Mouse (Mus musculus): ENCODE measurements around the gene Sla2. TPM values are rescaled to one million over a fixed set of nuclear protein-coding genes. Genes with fewer than 3 reads are reported as not detected.
"Not testable (repeated sequence)": the region's sequence is repeated elsewhere in the genome, so short reads cannot be mapped to it uniquely, and the experiment has no call there.

Sla2 gene
- total and polyA plus RNA-seq, 3 experiments = 0.33 TPM; not detected in 2

- Histone ChIP-seq H3K27ac (no peak overlapping the region), H3K27me3 (ENCODE audit: control insufficient read depth, insufficient read depth, low read length) (no peaks in the 10 kb centered on the region), H3K79me2 (replicated peaks; ENCODE audit: control insufficient read depth, insufficient read depth, low read length) (no peaks in the 10 kb centered on the region), H3K36me3 (ENCODE audit: control insufficient read depth, insufficient read depth, low read length) (no peaks in the 10 kb centered on the region), H3K4me1 (ENCODE audit: control insufficient read depth, insufficient read depth, low read length) (no peaks in the 10 kb centered on the region; the same call in 1 of the 2 replicates), H3K9ac (ENCODE audit: low read depth, low read length) (no peak overlapping the region), H3K4me3 (no peak overlapping the region)
- no peak for TF ChIP-seq POLR2A (IDR thresholded peaks at IDR 0.05; ENCODE audit: insufficient read depth, low read depth, low read length)
- no peak for TF ChIP-seq CTCF (IDR thresholded peaks at IDR 0.05)
- TF ChIP-seq EP300 (IDR thresholded peaks at IDR 0.05; ENCODE audit: insufficient read depth, low read depth, low read length) = no peak
- 57% methylated on average over 2 of the region's 2 CpGs for WGBS
- DNase-seq = no peak
- intact Hi-C loops (cut with DNase I) = no loop called here
These were observed 32.8 kb upstream of the Sla2 start for GRCm38 (mm10) chr2:156919796-156920195.

- H3K27ac ChIP-seq; H3K4me1 ChIP-seq (ENCODE audit: control insufficient read depth, insufficient read depth, low read length); intact Hi-C loops (cut with DNase I); H3K36me3 ChIP-seq (ENCODE audit: control insufficient read depth, insufficient read depth, low read length); DNase-seq; H3K4me3 ChIP-seq; H3K27me3 ChIP-seq (ENCODE audit: control insufficient read depth, insufficient read depth, low read length); H3K79me2 ChIP-seq (replicated peaks; ENCODE audit: control insufficient read depth, insufficient read depth, low read length); H3K9ac ChIP-seq (ENCODE audit: low read depth, low read length): not testable (repeated sequence)
- WGBS = 86% methylated on average over 11 of the region's 11 CpGs
These were observed 32.2 kb upstream of the Sla2 start for GRCm38 (mm10) chr2:156919191-156919590.

- Histone ChIP-seq H3K4me3 (no peak overlapping the region), H3K79me2 (replicated peaks; ENCODE audit: control insufficient read depth, insufficient read depth, low read length) (no peaks in the 10 kb centered on the region), H3K9ac (ENCODE audit: low read depth, low read length) (no peak overlapping the region), H3K27ac (no peak overlapping the region), H3K27me3 (ENCODE audit: control insufficient read depth, insufficient read depth, low read length) (no peaks in the 10 kb centered on the region), H3K4me1 (ENCODE audit: control insufficient read depth, insufficient read depth, low read length) (no peaks in the 10 kb centered on the region), H3K36me3 (ENCODE audit: control insufficient read depth, insufficient read depth, low read length) (no peaks in the 10 kb centered on the region)
- WGBS = 45% methylated on average over 4 of the region's 4 CpGs
- intact Hi-C loops (cut with DNase I) = no loop called here
- TF ChIP-seq CTCF (IDR thresholded peaks at IDR 0.05) (no peak), POLR2A (IDR thresholded peaks at IDR 0.05; ENCODE audit: insufficient read depth, low read depth, low read length) (no peak), EP300 (IDR thresholded peaks at IDR 0.05; ENCODE audit: insufficient read depth, low read depth, low read length) (no peak)
- DNase-seq = no peak
These were observed 31.6 kb upstream of the Sla2 start for GRCm38 (mm10) chr2:156918562-156918961.

GRCm38 (mm10) chr2:156916419-156917125 lies 29.6 kb upstream of the Sla2 start:
- H3K4me3 ChIP-seq = no peak overlapping the region
- 81% methylated on average over 3 of the region's 3 CpGs for WGBS
- no peaks in the 10 kb centered on the region for H3K36me3 ChIP-seq (ENCODE audit: control insufficient read depth, insufficient read depth, low read length)
- H3K9ac ChIP-seq (ENCODE audit: low read depth, low read length) = no peak overlapping the region
- TF ChIP-seq CTCF (IDR thresholded peaks at IDR 0.05) (no peak), POLR2A (IDR thresholded peaks at IDR 0.05; ENCODE audit: insufficient read depth, low read depth, low read length) (no peak), EP300 (IDR thresholded peaks at IDR 0.05; ENCODE audit: insufficient read depth, low read depth, low read length) (no peak)
- H3K27ac ChIP-seq = no peak overlapping the region
- no peaks in the 10 kb centered on the region for H3K27me3 ChIP-seq (ENCODE audit: control insufficient read depth, insufficient read depth, low read length)
- H3K79me2 ChIP-seq (replicated peaks; ENCODE audit: control insufficient read depth, insufficient read depth, low read length) = no peaks in the 10 kb centered on the region
- no peak for DNase-seq
- no peaks in the 10 kb centered on the region for H3K4me1 ChIP-seq (ENCODE audit: control insufficient read depth, insufficient read depth, low read length)
- intact Hi-C loops (cut with DNase I) = no loop called here

- intact Hi-C loops (cut with DNase I) = loop anchor here (1.0 kb wide), 1 partner anchor 33 kb away; no protein-coding TSS in a partner anchor
- no peaks in the 10 kb centered on the region for H3K27me3 ChIP-seq (ENCODE audit: control insufficient read depth, insufficient read depth, low read length)
- no peaks in the 10 kb centered on the region for H3K4me1 ChIP-seq (ENCODE audit: control insufficient read depth, insufficient read depth, low read length)
- no peak overlapping the region for H3K4me3 ChIP-seq
- no peaks in the 10 kb centered on the region for H3K36me3 ChIP-seq (ENCODE audit: control insufficient read depth, insufficient read depth, low read length)
- no peak overlapping the region for H3K27ac ChIP-seq
- TF ChIP-seq POLR2A (IDR thresholded peaks at IDR 0.05; ENCODE audit: insufficient read depth, low read depth, low read length) = no peak
- no peak for TF ChIP-seq EP300 (IDR thresholded peaks at IDR 0.05; ENCODE audit: insufficient read depth, low read depth, low read length)
- no peak for TF ChIP-seq CTCF (IDR thresholded peaks at IDR 0.05)
- no peak for DNase-seq
- no peaks in the 10 kb centered on the region for H3K79me2 ChIP-seq (replicated peaks; ENCODE audit: control insufficient read depth, insufficient read depth, low read length)
- 47% methylated on average over 3 of the region's 3 CpGs for WGBS
- no peak overlapping the region for H3K9ac ChIP-seq (ENCODE audit: low read depth, low read length)
These were observed 28.6 kb upstream of the Sla2 start for GRCm38 (mm10) chr2:156915559-156915958.

GRCm38 (mm10) chr2:156913191-156913590 lies 26.2 kb upstream of the Sla2 start:
- TF ChIP-seq CTCF (IDR thresholded peaks at IDR 0.05) (no peak), POLR2A (IDR thresholded peaks at IDR 0.05; ENCODE audit: insufficient read depth, low read depth, low read length) (no peak), EP300 (IDR thresholded peaks at IDR 0.05; ENCODE audit: insufficient read depth, low read depth, low read length) (no peak)
- Histone ChIP-seq H3K9ac (ENCODE audit: low read depth, low read length) (no peak overlapping the region), H3K36me3 (ENCODE audit: control insufficient read depth, insufficient read depth, low read length) (no peaks in the 10 kb centered on the region), H3K27me3 (ENCODE audit: control insufficient read depth, insufficient read depth, low read length) (no peaks in the 10 kb centered on the region), H3K4me3 (no peak overlapping the region), H3K27ac (no peak overlapping the region), H3K79me2 (replicated peaks; ENCODE audit: control insufficient read depth, insufficient read depth, low read length) (no peaks in the 10 kb centered on the region), H3K4me1 (ENCODE audit: control insufficient read depth, insufficient read depth, low read length) (no peaks in the 10 kb centered on the region)
- intact Hi-C loops (cut with DNase I) = no loop called here
- 44% methylated on average over 5 of the region's 5 CpGs for WGBS
- no peak for DNase-seq

- not testable (repeated sequence) for H3K36me3 ChIP-seq (ENCODE audit: control insufficient read depth, insufficient read depth, low read length)
- intact Hi-C loops (cut with DNase I) = loop anchor here (1.0 to 5.0 kb wide), 3 partner anchors 91 to 189 kb away; no protein-coding TSS in a partner anchor
These were observed 18.9 kb upstream of the Sla2 start for GRCm38 (mm10) chr2:156905931-156906330.

More at GRCm38 (mm10) chr2:156905931-156906330, 18.9 kb upstream of the Sla2 start:
- H3K4me3 ChIP-seq; H3K79me2 ChIP-seq (replicated peaks; ENCODE audit: control insufficient read depth, insufficient read depth, low read length); DNase-seq; H3K4me1 ChIP-seq (ENCODE audit: control insufficient read depth, insufficient read depth, low read length); H3K27me3 ChIP-seq (ENCODE audit: control insufficient read depth, insufficient read depth, low read length); H3K27ac ChIP-seq; H3K9ac ChIP-seq (ENCODE audit: low read depth, low read length): not testable (repeated sequence)
- 43% methylated on average over 4 of the region's 4 CpGs for WGBS

Data from heart, adult 2 months (tissue).